Mouse (Mus musculus) stomach, embryonic 14.5 days (tissue): ENCODE measurements around the gene Tnfsf13. TPM values are rescaled to one million over a fixed set of nuclear protein-coding genes. Genes with fewer than 3 reads are reported as not detected.

Experiments used
- ATAC-seq: fragments of 200-750 bp; cut with Nextera tagmentation; 2 replicates; pipeline ENCODE4 v1.8.0; 2017; ENCODE audit warnings: low read depth, moderate TSS enrichment; ENCODE audit not compliant: insufficient number of reproducible peaks, insufficient read depth, low FRiP score
- H3K27ac ChIP-seq: fragments of 300-500 bp; sonication (generic); 2 replicates; pipeline ENCODE4 v1.5.1; 2014; ENCODE audit warnings: mild to moderate bottlenecking, low read length, moderate library complexity, mixed read lengths
- H3K27me3 ChIP-seq: fragments of 300-500 bp; sonication (generic); 2 replicates; pipeline ENCODE4 v1.6.1; 2014; ENCODE audit warnings: low read length, control low read depth, mixed read lengths; ENCODE audit not compliant: control insufficient read depth, insufficient read depth
- H3K36me3 ChIP-seq: fragments of 300-500 bp; sonication (generic); 2 replicates; pipeline ENCODE4 v1.6.1; 2014; ENCODE audit warnings: mild to moderate bottlenecking, control low read depth, low read length, moderate library complexity, mixed read lengths; ENCODE audit not compliant: control insufficient read depth, insufficient read depth
- H3K4me1 ChIP-seq: fragments of 300-500 bp; sonication (generic); 2 replicates; pipeline ENCODE4 v1.6.1; 2014; ENCODE audit warnings: low read length, control low read depth, mixed read lengths; ENCODE audit not compliant: control insufficient read depth, insufficient read depth
- H3K4me2 ChIP-seq: fragments of 300-500 bp; sonication (generic); replicated peaks from 2 replicates; pipeline ENCODE4 v1.6.1; 2014; ENCODE audit warnings: low read depth, low read length, control low read depth
- H3K4me3 ChIP-seq: fragments of 300-500 bp; sonication (generic); 2 replicates; pipeline ENCODE4 v1.5.1; 2014; ENCODE audit warnings: low read depth, low read length, control low read depth
- H3K9ac ChIP-seq: fragments of 300-500 bp; sonication (generic); replicated peaks from 2 replicates; pipeline ENCODE4 v1.6.1; 2014; ENCODE audit warnings: low read depth, mild to moderate bottlenecking, control low read depth, low read length, moderate library complexity, mixed read lengths
- H3K9me3 ChIP-seq: fragments of 300-500 bp; sonication (generic); 2 replicates; pipeline ENCODE4 v1.6.1; 2016; ENCODE audit warnings: low read depth, low read length, control low read depth; ENCODE audit not compliant: control insufficient read depth
- WGBS: fragments of 180-500 bp; shearing (Covaris S2); extraction: QIAGEN DNeasy Blood & Tissue Kit; methylation state at CpG from one replicate; pipeline ENCODE4 v1.1.7; 2014; 5-methylcytosine and 5-hydroxymethylcytosine counted together
- microRNA counts: library from miRNA; unstranded; fragments of <30 nt; microRNA quantifications from one replicate; lab custom pipeline; 2016
- microRNA-seq: library from miRNA; unstranded; fragments of <30 nt; microRNA quantifications from one replicate; pipeline ENCODE4, GENCODE M21; 2016
- polyA plus RNA-seq: library from polyadenylated mRNA; unstranded; fragments of >200 nt; fragmentation: Nextera tagmentation; extraction: Ambion mirVana; gene quantifications from 2 replicates; pipeline ENCODE4 v1.2.1, GENCODE M21; 2014

The Tnfsf13 gene
- polyA plus RNA-seq, 1 experiment from 2014 or later = not detected

GRCm38 (mm10) chr11:69633128-69633866 lies 52.3 kb downstream of the Tnfsf13 start:
- Histone ChIP-seq H3K36me3 (peaks cover 5% of the 10 kb centered on the region), H3K4me2 (peak overlapping the region; percentile 81), H3K9ac (peak overlapping the region; percentile 95), H3K4me1 (peaks cover 17% of the 10 kb centered on the region), H3K9me3 (no peaks in the 10 kb centered on the region), H3K27ac (peak overlapping the region; percentile 90), H3K4me3 (peak overlapping the region; percentile 98), H3K27me3 (no peaks in the 10 kb centered on the region)
- under 1% methylated on average over 37 of the region's 50 CpGs for WGBS
- peak; percentile 54 for ATAC-seq

MicroRNA genes within 50 kb of the gene (microRNA counts, 519-probe panel; counts per million panel counts)
- microRNA mmu-miR-1934 (lab: Ali Mortazavi, UCI) (not detected), microRNA mmu-miR-467f (lab: Ali Mortazavi, UCI) (2,828 counts per million, percentile 49 among the panel's probes with 10 or more counts)

Small RNA genes within 50 kb of the gene (microRNA-seq; reads per million reads assigned to microRNA genes)
- 3.1 reads per million, percentile 6 among the genes with 10 or more reads in this experiment for gene Mir1934
- gene Mir467f = not detected

Other genes starting within 250 kb of the Tnfsf13 start
- 1.4 and 2.3 TPM in 2 replicates for gene Dnah2, start 136.7 kb downstream of the Tnfsf13 start, polyA plus RNA-seq
- 5.5 and 5.7 TPM in 2 replicates for gene Efnb3, start 125.6 kb downstream of the Tnfsf13 start, polyA plus RNA-seq
- gene Wrap53, start 105.5 kb downstream of the Tnfsf13 start, polyA plus RNA-seq = 22.1 and 23.1 TPM in 2 replicates
- gene Trp53, start 105.4 kb downstream of the Tnfsf13 start, polyA plus RNA-seq = 155 and 163 TPM in 2 replicates
- 8.8 and 10.0 TPM in 2 replicates for gene Atp1b2, start 79.8 kb downstream of the Tnfsf13 start, polyA plus RNA-seq
- not detected in 2 replicates for gene Shbg, start 67.9 kb downstream of the Tnfsf13 start, polyA plus RNA-seq
- gene Sat2, start 63.8 kb downstream of the Tnfsf13 start, polyA plus RNA-seq = 17.5 and 18.7 TPM in 2 replicates
- gene Fxr2, start 52.8 kb downstream of the Tnfsf13 start, polyA plus RNA-seq = 20.9 and 26.0 TPM in 2 replicates
- 4.1 and 4.7 TPM in 2 replicates for gene Sox15, start 30.5 kb downstream of the Tnfsf13 start, polyA plus RNA-seq
- 49.9 and 50.2 TPM in 2 replicates for gene Mpdu1, start 23.1 kb downstream of the Tnfsf13 start, polyA plus RNA-seq
- 12.5 and 16.4 TPM in 2 replicates for gene Cd68, start 19.6 kb downstream of the Tnfsf13 start, polyA plus RNA-seq
- 654 and 666 TPM in 2 replicates for gene Eif4a1, start 13.4 kb downstream of the Tnfsf13 start, polyA plus RNA-seq
- 88.1 and 102 TPM in 2 replicates for gene Senp3, start 3.7 kb downstream of the Tnfsf13 start, polyA plus RNA-seq
- gene Tnfsf12, start 10.1 kb upstream of the Tnfsf13 start, polyA plus RNA-seq = 9.9 and 11.7 TPM in 2 replicates
- gene Tnfsfm13, start 10.3 kb upstream of the Tnfsf13 start, polyA plus RNA-seq = 5.5 TPM in 2 replicates
- gene Polr2a, start 72.9 kb upstream of the Tnfsf13 start, polyA plus RNA-seq = 39.3 and 43.6 TPM in 2 replicates
- gene Slc35g3, start 76.2 kb upstream of the Tnfsf13 start, polyA plus RNA-seq = not detected in 2 replicates
- 3.9 and 4.0 TPM in 2 replicates for gene Zbtb4, start 80.1 kb upstream of the Tnfsf13 start, polyA plus RNA-seq
- gene Chrnb1, start 110.2 kb upstream of the Tnfsf13 start, polyA plus RNA-seq = 6.7 and 7.5 TPM in 2 replicates
- 2.1 and 3.6 TPM in 2 replicates for gene Fgf11, start 116.1 kb upstream of the Tnfsf13 start, polyA plus RNA-seq
- gene Tmem102, start 119.8 kb upstream of the Tnfsf13 start, polyA plus RNA-seq = 12.2 and 15.0 TPM in 2 replicates
- gene Gm39566, start 129.5 kb upstream of the Tnfsf13 start, polyA plus RNA-seq = not detected in 2 replicates
- gene Spem2, start 132.7 kb upstream of the Tnfsf13 start, polyA plus RNA-seq = not detected in 2 replicates
- gene Spem1, start 136.4 kb upstream of the Tnfsf13 start, polyA plus RNA-seq = 0.41 TPM in 1 of 2 replicates, not detected in the other
- 10.6 and 11.9 TPM in 2 replicates for gene Nlgn2, start 152.0 kb upstream of the Tnfsf13 start, polyA plus RNA-seq
- gene Tmem256, start 152.7 kb upstream of the Tnfsf13 start, polyA plus RNA-seq = 433 and 495 TPM in 2 replicates
- 102 and 110 TPM in 2 replicates for gene Plscr3, start 160.6 kb upstream of the Tnfsf13 start, polyA plus RNA-seq
- 11.1 TPM in 2 replicates for gene Tnk1, start 172.9 kb upstream of the Tnfsf13 start, polyA plus RNA-seq
- gene Tmem95, start 192.2 kb upstream of the Tnfsf13 start, polyA plus RNA-seq = not detected in 2 replicates
- 5.0 and 5.3 TPM in 2 replicates for gene Kctd11, start 195.6 kb upstream of the Tnfsf13 start, polyA plus RNA-seq
- gene Acap1, start 209.8 kb upstream of the Tnfsf13 start, polyA plus RNA-seq = 3.5 and 4.0 TPM in 2 replicates
- 8.5 and 10.4 TPM in 2 replicates for gene 2810408A11Rik, start 215.2 kb upstream of the Tnfsf13 start, polyA plus RNA-seq
- gene Neurl4, start 215.3 kb upstream of the Tnfsf13 start, polyA plus RNA-seq = 12.6 and 12.7 TPM in 2 replicates
- 71.3 and 80.0 TPM in 2 replicates for gene Gps2, start 228.1 kb upstream of the Tnfsf13 start, polyA plus RNA-seq
- 1,510 and 1,553 TPM in 2 replicates for gene Eif5a, start 236.2 kb upstream of the Tnfsf13 start, polyA plus RNA-seq